Mouse (Mus musculus): ENCODE results near the gene Lrp8. TPM values are rescaled to one million over a fixed set of nuclear protein-coding genes. Genes with fewer than 3 reads are reported as not detected.

The Lrp8 gene
- total RNA-seq, 1 experiment: 8.3 TPM

GRCm38 (mm10) chr4:107923145-107923802 lies 121.2 kb downstream of the Lrp8 start, which contains the start of gene Cpt2:
Cpt2 (minus strand) TSS chr4:107923610.
- TF ChIP-seq CHD2 (IDR thresholded peaks at IDR 0.05; ENCODE audit: low read depth, low read length): no peak
- TF ChIP-seq HCFC1 (IDR thresholded peaks at IDR 0.05; ENCODE audit: borderline replicate concordance, insufficient read depth, low read length): no peak
- no peak for TF ChIP-seq ZC3H11A (IDR thresholded peaks at IDR 0.05; ENCODE audit: borderline replicate concordance, low read depth, low read length)
- no peak for TF ChIP-seq MAFK (IDR thresholded peaks at IDR 0.05; ENCODE audit: insufficient read depth, low read depth, low read length)
- no peak for TF ChIP-seq ZNF384 (IDR thresholded peaks at IDR 0.05; ENCODE audit: low read depth, low read length)
- DNase-seq (ENCODE audit: low read depth, low spot score): peak; percentile 71
- no peaks in the 10 kb centered on the region for H3K36me3 ChIP-seq (ENCODE audit: control insufficient read depth, insufficient read depth, low read length, poor library complexity, severe bottlenecking)
- H3K4me1 ChIP-seq (ENCODE audit: control insufficient read depth in 2 of 2, insufficient read depth in 2 of 2, low read length in 2 of 2, poor library complexity in 1 of 2): no peaks in the 10 kb centered on the region
- H3K9ac ChIP-seq (ENCODE audit: insufficient read depth, low read depth, low read length, poor library complexity, severe bottlenecking): peak within 1 kb of the TSS; percentile 88
- in situ Hi-C loops (cut with MboI; ENCODE audit: low sequenced_read_pairs in 2 of 2, unreplicated experiment in 2 of 2): no loop called here
- H3K9me3 ChIP-seq (ENCODE audit: control insufficient read depth, insufficient read depth, low read depth, low read length): no peaks in the 10 kb centered on the region
- peak within 1 kb of the TSS; percentile 79 to 92 for H3K4me3 ChIP-seq (ENCODE audit: insufficient read depth in 1 of 2, low read depth in 1 of 2, low read length in 2 of 2, poor library complexity in 1 of 2, severe bottlenecking in 1 of 2)
- no peak within 1 kb of the TSS for H3K27ac ChIP-seq (ENCODE audit: insufficient read depth, low read depth, low read length, poor library complexity, severe bottlenecking)

GRCm38 (mm10) chr4:107923803-107924194 lies 121.7 kb downstream of the Lrp8 start:
- no peak overlapping the region for H3K9ac ChIP-seq (ENCODE audit: insufficient read depth, low read depth, low read length, poor library complexity, severe bottlenecking)
- no peaks in the 10 kb centered on the region for H3K36me3 ChIP-seq (ENCODE audit: control insufficient read depth, insufficient read depth, low read length, poor library complexity, severe bottlenecking)
- no peaks in the 10 kb centered on the region for H3K9me3 ChIP-seq (ENCODE audit: control insufficient read depth, insufficient read depth, low read depth, low read length)
- H3K27ac ChIP-seq (ENCODE audit: insufficient read depth, low read depth, low read length, poor library complexity, severe bottlenecking): no peak overlapping the region
- no peak for DNase-seq (ENCODE audit: low read depth, low spot score)
- H3K4me1 ChIP-seq (ENCODE audit: control insufficient read depth in 2 of 2, insufficient read depth in 2 of 2, low read length in 2 of 2, poor library complexity in 1 of 2): no peaks in the 10 kb centered on the region
- TF ChIP-seq ZC3H11A (IDR thresholded peaks at IDR 0.05; ENCODE audit: borderline replicate concordance, low read depth, low read length) (no peak), HCFC1 (IDR thresholded peaks at IDR 0.05; ENCODE audit: borderline replicate concordance, insufficient read depth, low read length) (no peak), ZNF384 (IDR thresholded peaks at IDR 0.05; ENCODE audit: low read depth, low read length) (no peak), CHD2 (IDR thresholded peaks at IDR 0.05; ENCODE audit: low read depth, low read length) (no peak), MAFK (IDR thresholded peaks at IDR 0.05; ENCODE audit: insufficient read depth, low read depth, low read length) (no peak)
- peak overlapping the region in 1 of 2 experiments; percentile 92; a peak in 2 of 4 replicates for H3K4me3 ChIP-seq (ENCODE audit: insufficient read depth in 1 of 2, low read depth in 1 of 2, low read length in 2 of 2, poor library complexity in 1 of 2, severe bottlenecking in 1 of 2)
- in situ Hi-C loops (cut with MboI; ENCODE audit: low sequenced_read_pairs in 2 of 2, unreplicated experiment in 2 of 2): no loop called here

Other genes with a start within 250 kb of the Lrp8 start
- 1.7 and 2.2 TPM in 2 replicates for gene Dmrtb1, start 118.0 kb upstream of the Lrp8 start, total RNA-seq (2012; rRNA removed)
- 115 and 192 TPM in 2 replicates for gene Magoh, start 77.5 kb downstream of the Lrp8 start, total RNA-seq (2012; rRNA removed)
- 59.2 and 60.7 TPM in 2 replicates for gene 0610037L13Rik, start 87.6 kb downstream of the Lrp8 start, total RNA-seq (2012; rRNA removed)
- 7.9 and 11.0 TPM in 2 replicates for gene Cpt2, start 121.3 kb downstream of the Lrp8 start, total RNA-seq (2012; rRNA removed)
- 0.18 and 0.37 TPM in 2 replicates for gene Slc1a7, start 166.1 kb downstream of the Lrp8 start, total RNA-seq (2012; rRNA removed)